Mouse (Mus musculus): ENCODE data around the gene Bex6. TPM values are rescaled to one million over a fixed set of nuclear protein-coding genes. Genes with fewer than 3 reads are reported as not detected.

Gene Bex6
- polyA plus RNA-seq, 1 experiment from 2014 or later: 0.35 TPM

DNA sequence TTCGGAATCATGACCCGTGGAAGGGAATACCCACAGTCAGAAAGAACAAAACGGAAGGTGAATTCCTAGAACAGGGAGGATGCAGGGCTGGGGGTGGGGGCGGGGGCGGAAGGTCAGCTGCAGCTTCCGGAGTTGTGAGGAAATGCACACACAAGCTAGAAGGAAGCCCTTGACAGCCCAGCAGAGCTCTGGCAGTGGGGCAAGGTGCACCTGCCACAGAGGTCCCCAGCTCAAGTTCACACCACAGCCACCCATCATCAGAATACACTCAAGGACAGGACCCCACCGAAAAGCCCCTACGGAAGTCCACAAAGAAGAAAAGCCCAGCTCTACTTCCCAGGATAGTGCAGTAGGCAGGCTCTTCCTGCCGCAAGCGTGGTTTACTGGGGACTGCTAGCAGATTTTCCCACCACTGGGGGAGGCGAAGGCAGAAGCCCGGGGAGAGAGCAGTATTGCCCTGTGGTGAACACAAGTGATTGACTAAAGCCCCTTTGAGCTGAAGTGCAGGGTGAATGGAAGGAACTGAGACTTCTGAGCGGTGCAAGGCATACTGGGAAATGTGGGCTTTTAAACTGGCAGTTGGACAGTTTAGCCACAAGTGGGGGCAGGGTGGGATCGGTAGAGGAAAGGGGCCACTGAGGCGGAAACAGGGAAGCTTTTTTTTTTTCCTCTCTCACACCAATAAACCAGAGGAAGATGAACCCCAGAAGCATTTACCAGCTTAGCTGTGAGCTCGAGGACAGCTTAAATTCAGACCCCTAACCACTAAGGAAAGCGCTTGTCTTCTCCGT lies 2.5 kb upstream of the Bex6 start:
- no peaks in the 10 kb centered on the region for H3K36me3 ChIP-seq (ENCODE audit: control insufficient read depth, insufficient read depth, low read length)
- H3K27me3 ChIP-seq (ENCODE audit: control insufficient read depth, insufficient read depth, low read length): no peaks in the 10 kb centered on the region
- H3K4me1 ChIP-seq (ENCODE audit: control insufficient read depth, insufficient read depth, low read length): no peaks in the 10 kb centered on the region
- H3K4me2 ChIP-seq (replicated peaks; ENCODE audit: low read depth, low read length): no peak overlapping the region
- no peak for ATAC-seq (ENCODE audit: insufficient number of reproducible peaks, insufficient read depth, low FRiP score, low read depth)
- H3K27ac ChIP-seq (ENCODE audit: low read length): no peak overlapping the region; the same call in 1 of the 2 replicates
- WGBS: 56% methylated on average over 18 of the region's 18 CpGs
- no peaks in the 10 kb centered on the region for H3K9me3 ChIP-seq (ENCODE audit: control insufficient read depth, low read depth, low read length)
- H3K4me3 ChIP-seq (ENCODE audit: low read depth, low read length): no peak overlapping the region
- no peak overlapping the region for H3K9ac ChIP-seq (replicated peaks; ENCODE audit: low read depth, low read length)

DNA sequence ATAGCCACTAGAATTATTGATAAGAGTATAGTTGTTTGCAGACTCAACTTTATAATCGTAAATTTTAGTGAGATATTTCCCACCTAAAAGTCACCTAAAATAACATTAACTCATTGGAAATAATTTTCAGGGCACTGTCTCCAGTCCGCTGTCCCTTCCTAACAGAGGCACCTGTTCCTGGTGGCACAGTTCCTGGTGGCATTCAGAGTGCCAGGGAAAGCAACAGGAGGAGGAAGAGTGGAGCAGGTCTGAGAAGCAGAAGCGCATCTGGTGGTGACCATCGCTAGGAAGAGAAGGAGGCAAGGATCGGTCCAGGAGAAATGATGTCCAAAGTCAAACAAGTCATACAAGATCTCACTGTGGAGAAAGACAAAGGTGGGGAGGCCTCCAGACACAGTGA lies 6.4 kb downstream of the Bex6 start:
- 94% methylated on average over 5 of the region's 5 CpGs for WGBS
- no peak for ATAC-seq (ENCODE audit: insufficient number of reproducible peaks, insufficient read depth, low FRiP score, low read depth)
- Histone ChIP-seq H3K9ac (replicated peaks; ENCODE audit: low read depth, low read length) (no peak overlapping the region), H3K4me2 (replicated peaks; ENCODE audit: low read depth, low read length) (no peak overlapping the region), H3K9me3 (ENCODE audit: control insufficient read depth, low read depth, low read length) (no peaks in the 10 kb centered on the region), H3K36me3 (ENCODE audit: control insufficient read depth, insufficient read depth, low read length) (no peaks in the 10 kb centered on the region), H3K27me3 (ENCODE audit: control insufficient read depth, insufficient read depth, low read length) (no peaks in the 10 kb centered on the region), H3K4me3 (ENCODE audit: low read depth, low read length) (no peak overlapping the region), H3K27ac (ENCODE audit: low read length) (no peak overlapping the region), H3K4me1 (ENCODE audit: control insufficient read depth, insufficient read depth, low read length) (no peaks in the 10 kb centered on the region)

DNA sequence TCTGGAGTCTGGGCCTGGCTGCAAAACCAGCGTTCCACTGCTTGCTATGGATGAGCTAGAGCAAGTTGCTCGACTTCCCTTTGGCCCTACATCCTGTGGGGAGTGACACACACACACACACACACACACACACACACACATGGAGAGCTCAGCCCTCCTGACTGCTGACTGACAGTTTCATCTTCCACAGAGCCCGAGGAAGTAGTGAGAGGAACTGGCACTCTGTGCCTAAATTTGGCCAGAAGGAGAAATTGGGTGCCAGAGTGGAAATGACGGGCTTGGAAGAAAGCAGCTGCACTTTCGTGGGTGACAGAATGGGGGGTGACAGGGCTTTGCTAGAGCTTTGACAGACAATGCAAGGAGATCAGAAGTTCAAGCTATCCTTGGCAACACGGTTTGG lies 9.5 kb downstream of the Bex6 start:
- Histone ChIP-seq H3K27me3 (ENCODE audit: control insufficient read depth, insufficient read depth, low read length) (no peaks in the 10 kb centered on the region), H3K4me2 (replicated peaks; ENCODE audit: low read depth, low read length) (no peak overlapping the region), H3K27ac (ENCODE audit: low read length) (no peak overlapping the region), H3K4me1 (ENCODE audit: control insufficient read depth, insufficient read depth, low read length) (no peaks in the 10 kb centered on the region), H3K9ac (replicated peaks; ENCODE audit: low read depth, low read length) (no peak overlapping the region), H3K36me3 (ENCODE audit: control insufficient read depth, insufficient read depth, low read length) (no peaks in the 10 kb centered on the region), H3K4me3 (ENCODE audit: low read depth, low read length) (no peak overlapping the region), H3K9me3 (ENCODE audit: control insufficient read depth, low read depth, low read length) (no peaks in the 10 kb centered on the region)
- no peak for ATAC-seq (ENCODE audit: insufficient number of reproducible peaks, insufficient read depth, low FRiP score, low read depth)
- WGBS: 59% methylated on average over 6 of the region's 6 CpGs

DNA sequence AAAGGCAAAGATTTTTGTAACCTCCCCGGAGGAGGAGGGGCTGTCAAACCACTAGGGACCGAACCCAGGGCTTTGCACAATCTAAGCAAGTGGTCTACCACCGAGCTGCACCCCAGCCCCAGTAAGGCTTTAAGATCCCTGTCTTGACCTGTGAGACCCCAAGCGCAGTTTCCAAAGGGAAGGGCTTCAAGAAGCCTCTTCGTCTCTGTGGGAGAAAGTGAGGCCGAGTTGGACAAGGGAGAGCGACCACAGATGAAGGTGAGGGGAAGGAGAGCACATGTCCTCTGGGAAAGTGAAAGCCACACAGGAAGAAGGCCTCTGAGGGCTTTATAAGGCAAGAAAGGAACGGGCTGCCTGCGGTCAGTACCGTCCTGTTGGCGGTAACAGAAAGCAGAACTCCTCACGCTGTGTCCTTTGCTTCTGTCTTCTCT lies 10.4 kb downstream of the Bex6 start:
- H3K4me1 ChIP-seq (ENCODE audit: control insufficient read depth, insufficient read depth, low read length): no peaks in the 10 kb centered on the region
- no peak for ATAC-seq (ENCODE audit: insufficient number of reproducible peaks, insufficient read depth, low FRiP score, low read depth)
- no peaks in the 10 kb centered on the region for H3K36me3 ChIP-seq (ENCODE audit: control insufficient read depth, insufficient read depth, low read length)
- no peak overlapping the region for H3K9ac ChIP-seq (replicated peaks; ENCODE audit: low read depth, low read length)
- no peak overlapping the region for H3K4me2 ChIP-seq (replicated peaks; ENCODE audit: low read depth, low read length)
- H3K4me3 ChIP-seq (ENCODE audit: low read depth, low read length): no peak overlapping the region
- no peaks in the 10 kb centered on the region for H3K9me3 ChIP-seq (ENCODE audit: control insufficient read depth, low read depth, low read length)
- no peaks in the 10 kb centered on the region for H3K27me3 ChIP-seq (ENCODE audit: control insufficient read depth, insufficient read depth, low read length)
- no peak overlapping the region for H3K27ac ChIP-seq (ENCODE audit: low read length)
- WGBS: 61% methylated on average over 12 of the region's 12 CpGs

DNA sequence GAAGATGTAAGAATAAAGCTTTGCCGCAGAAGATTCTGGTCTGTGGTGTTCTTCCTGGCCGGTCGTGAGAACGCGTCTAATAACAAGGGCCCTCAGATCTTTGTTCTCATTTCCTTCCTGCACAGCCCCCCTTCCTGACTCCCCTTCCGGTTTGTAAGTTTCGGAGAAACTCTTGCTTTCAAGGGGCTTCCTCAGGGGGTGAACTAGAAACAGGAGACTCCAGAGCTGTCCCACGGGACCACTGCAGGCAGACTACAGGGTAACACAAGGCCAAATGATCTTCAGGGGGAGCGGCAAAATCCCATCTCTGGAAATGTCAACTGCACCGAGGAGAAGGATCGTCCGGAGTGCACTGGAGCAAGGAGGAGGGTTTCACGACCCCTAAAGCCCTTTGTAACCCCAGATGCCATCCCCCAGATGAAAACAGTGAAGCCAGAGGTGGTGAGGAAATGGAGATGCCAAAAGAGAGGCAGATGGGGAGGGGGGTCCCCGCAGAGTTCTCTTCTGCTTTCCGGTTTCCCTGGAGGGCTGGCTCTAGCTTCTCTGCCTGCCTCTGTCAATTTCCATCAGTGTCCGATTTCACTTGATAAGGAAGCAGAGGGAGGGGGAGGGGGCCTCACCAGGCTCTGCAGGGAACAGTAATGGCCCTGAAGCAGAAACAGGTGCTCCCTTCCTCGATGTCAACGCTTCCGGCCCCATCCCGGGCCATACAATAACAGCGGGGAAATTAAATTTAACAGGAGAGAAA lies 20.8 kb downstream of the Bex6 start:
- H3K4me1 ChIP-seq (ENCODE audit: control insufficient read depth, insufficient read depth, low read length): no peaks in the 10 kb centered on the region
- H3K4me3 ChIP-seq (ENCODE audit: low read depth, low read length): no peak overlapping the region
- no peaks in the 10 kb centered on the region for H3K36me3 ChIP-seq (ENCODE audit: control insufficient read depth, insufficient read depth, low read length)
- no peak for ATAC-seq (ENCODE audit: insufficient number of reproducible peaks, insufficient read depth, low FRiP score, low read depth)
- no peak overlapping the region for H3K4me2 ChIP-seq (replicated peaks; ENCODE audit: low read depth, low read length)
- no peaks in the 10 kb centered on the region for H3K27me3 ChIP-seq (ENCODE audit: control insufficient read depth, insufficient read depth, low read length)
- 61% methylated on average over 21 of the region's 21 CpGs for WGBS
- peak overlapping the region; percentile 55; the same call in 1 of the 2 replicates for H3K27ac ChIP-seq (ENCODE audit: low read length)
- no peak overlapping the region for H3K9ac ChIP-seq (replicated peaks; ENCODE audit: low read depth, low read length)
- no peaks in the 10 kb centered on the region for H3K9me3 ChIP-seq (ENCODE audit: control insufficient read depth, low read depth, low read length)

DNA sequence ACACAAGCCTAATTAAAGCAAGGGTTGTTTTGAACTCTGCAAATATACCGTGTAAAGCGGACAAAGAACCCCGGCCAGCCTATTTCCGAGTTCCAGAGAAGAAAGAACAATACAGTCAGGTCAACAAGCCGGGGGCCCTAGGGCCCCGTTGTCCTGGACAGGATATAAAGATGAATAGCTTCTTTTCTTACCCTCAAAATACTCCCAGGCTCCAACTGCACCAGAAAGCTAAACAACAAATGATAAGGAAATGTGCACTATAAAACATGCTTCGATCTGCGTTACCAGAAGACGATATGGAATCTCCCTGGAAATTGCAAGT lies 21.3 kb downstream of the Bex6 start:
- H3K4me3 ChIP-seq (ENCODE audit: low read depth, low read length): no peak overlapping the region
- no peak for ATAC-seq (ENCODE audit: insufficient number of reproducible peaks, insufficient read depth, low FRiP score, low read depth)
- H3K27me3 ChIP-seq (ENCODE audit: control insufficient read depth, insufficient read depth, low read length): no peaks in the 10 kb centered on the region
- no peaks in the 10 kb centered on the region for H3K4me1 ChIP-seq (ENCODE audit: control insufficient read depth, insufficient read depth, low read length)
- no peak overlapping the region for H3K9ac ChIP-seq (replicated peaks; ENCODE audit: low read depth, low read length)
- no peak overlapping the region for H3K4me2 ChIP-seq (replicated peaks; ENCODE audit: low read depth, low read length)
- no peak overlapping the region for H3K27ac ChIP-seq (ENCODE audit: low read length)
- H3K36me3 ChIP-seq (ENCODE audit: control insufficient read depth, insufficient read depth, low read length): no peaks in the 10 kb centered on the region
- WGBS: 56% methylated on average over 9 of the region's 9 CpGs
- no peaks in the 10 kb centered on the region for H3K9me3 ChIP-seq (ENCODE audit: control insufficient read depth, low read depth, low read length)

DNA sequence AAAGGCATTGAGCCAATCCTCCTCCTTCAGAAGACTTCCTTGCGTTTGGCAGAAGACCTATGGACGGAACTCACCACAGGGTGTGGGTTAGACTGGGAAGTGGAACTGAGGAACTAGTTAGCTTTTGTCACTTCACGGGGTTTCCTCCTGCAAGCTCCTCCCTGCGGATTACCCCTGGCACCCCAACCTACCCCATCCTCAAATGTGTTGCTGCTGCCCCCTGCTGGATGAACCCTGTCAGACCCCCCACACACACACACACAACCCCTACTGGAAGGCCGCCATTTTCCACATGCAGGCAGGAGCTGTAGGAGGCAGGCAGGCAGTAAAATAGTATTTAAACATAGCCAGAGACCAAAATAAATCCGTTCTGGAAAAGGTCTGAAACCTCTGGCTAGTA lies 23.1 kb downstream of the Bex6 start:
- Histone ChIP-seq H3K4me3 (ENCODE audit: low read depth, low read length) (no peak overlapping the region), H3K9me3 (ENCODE audit: control insufficient read depth, low read depth, low read length) (no peaks in the 10 kb centered on the region), H3K4me2 (replicated peaks; ENCODE audit: low read depth, low read length) (no peak overlapping the region), H3K36me3 (ENCODE audit: control insufficient read depth, insufficient read depth, low read length) (no peaks in the 10 kb centered on the region), H3K27ac (ENCODE audit: low read length) (no peak overlapping the region), H3K4me1 (ENCODE audit: control insufficient read depth, insufficient read depth, low read length) (no peaks in the 10 kb centered on the region), H3K9ac (replicated peaks; ENCODE audit: low read depth, low read length) (no peak overlapping the region), H3K27me3 (ENCODE audit: control insufficient read depth, insufficient read depth, low read length) (no peaks in the 10 kb centered on the region)
- no peak for ATAC-seq (ENCODE audit: insufficient number of reproducible peaks, insufficient read depth, low FRiP score, low read depth)
- 69% methylated on average over 6 of the region's 6 CpGs for WGBS

DNA sequence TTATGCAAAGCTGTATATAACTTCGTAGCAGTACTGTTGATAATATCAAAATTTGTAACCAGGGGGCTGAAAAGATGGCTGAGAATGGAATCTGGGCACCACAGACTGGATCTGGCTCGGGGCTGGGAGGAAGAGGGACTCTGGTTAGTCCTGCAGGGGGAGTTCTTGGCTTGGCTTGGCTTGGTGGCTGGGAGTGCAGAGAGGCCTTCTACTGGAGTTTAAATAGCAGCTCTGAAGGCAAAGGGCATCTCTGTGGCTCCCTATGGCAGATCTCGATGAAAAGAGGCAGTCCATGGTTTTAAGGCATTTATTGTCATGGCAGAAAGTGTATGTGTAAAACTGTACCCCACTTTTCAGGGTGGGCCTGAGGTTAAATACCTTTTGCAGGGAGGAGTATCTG lies 25.3 kb downstream of the Bex6 start:
- no peak for ATAC-seq (ENCODE audit: insufficient number of reproducible peaks, insufficient read depth, low FRiP score, low read depth)
- Histone ChIP-seq H3K27me3 (ENCODE audit: control insufficient read depth, insufficient read depth, low read length) (no peaks in the 10 kb centered on the region), H3K9me3 (ENCODE audit: control insufficient read depth, low read depth, low read length) (no peaks in the 10 kb centered on the region), H3K9ac (replicated peaks; ENCODE audit: low read depth, low read length) (no peak overlapping the region), H3K4me1 (ENCODE audit: control insufficient read depth, insufficient read depth, low read length) (no peaks in the 10 kb centered on the region), H3K27ac (ENCODE audit: low read length) (no peak overlapping the region), H3K4me3 (ENCODE audit: low read depth, low read length) (no peak overlapping the region), H3K4me2 (replicated peaks; ENCODE audit: low read depth, low read length) (no peak overlapping the region), H3K36me3 (ENCODE audit: control insufficient read depth, insufficient read depth, low read length) (no peaks in the 10 kb centered on the region)
- WGBS: 62% methylated on average over 3 of the region's 3 CpGs

All from stomach, embryonic 14.5 days (tissue).